Mouse (Mus musculus) E14TG2a.4 (cell line): ENCODE data around the gene Cse1l.

Source experiments
- H3K27me3 ChIP-seq: 2 replicates; pipeline ENCODE4 v1.6.1; 2014; ENCODE audit warnings: low read length, control low read depth; ENCODE audit not compliant: insufficient read depth
- H3K36me3 ChIP-seq: 2 replicates; pipeline ENCODE4 v1.6.1; 2014; ENCODE audit warnings: low read length, control low read depth; ENCODE audit not compliant: insufficient read depth
- H3K4me1 ChIP-seq: replicated peaks from 2 replicates; pipeline ENCODE4 v1.6.1; 2014; ENCODE audit warnings: low read depth, low read length, control low read depth
- H3K4me3 ChIP-seq: replicated peaks from 2 replicates; pipeline ENCODE4 v1.5.1; 2014; ENCODE audit warnings: mild to moderate bottlenecking, low read length
- H3K9me3 ChIP-seq: 2 replicates; pipeline ENCODE4 v1.6.1; 2014; ENCODE audit warnings: low read length, control low read depth
- CTCF ChIP-seq: conservative IDR thresholded peaks from 2 replicates; pipeline ENCODE4 v1.5.1; 2014; ENCODE audit warnings: low read length
- NANOG ChIP-seq: IDR thresholded peaks from 2 replicates; pipeline ENCODE4 v1.6.1; 2014; ENCODE audit warnings: borderline replicate concordance, low read length, mixed read lengths
- POU5F1 ChIP-seq: IDR thresholded peaks from 2 replicates; pipeline ENCODE4 v1.6.1; 2014; ENCODE audit warnings: low read length, borderline replicate concordance

The Cse1l gene

DNA sequence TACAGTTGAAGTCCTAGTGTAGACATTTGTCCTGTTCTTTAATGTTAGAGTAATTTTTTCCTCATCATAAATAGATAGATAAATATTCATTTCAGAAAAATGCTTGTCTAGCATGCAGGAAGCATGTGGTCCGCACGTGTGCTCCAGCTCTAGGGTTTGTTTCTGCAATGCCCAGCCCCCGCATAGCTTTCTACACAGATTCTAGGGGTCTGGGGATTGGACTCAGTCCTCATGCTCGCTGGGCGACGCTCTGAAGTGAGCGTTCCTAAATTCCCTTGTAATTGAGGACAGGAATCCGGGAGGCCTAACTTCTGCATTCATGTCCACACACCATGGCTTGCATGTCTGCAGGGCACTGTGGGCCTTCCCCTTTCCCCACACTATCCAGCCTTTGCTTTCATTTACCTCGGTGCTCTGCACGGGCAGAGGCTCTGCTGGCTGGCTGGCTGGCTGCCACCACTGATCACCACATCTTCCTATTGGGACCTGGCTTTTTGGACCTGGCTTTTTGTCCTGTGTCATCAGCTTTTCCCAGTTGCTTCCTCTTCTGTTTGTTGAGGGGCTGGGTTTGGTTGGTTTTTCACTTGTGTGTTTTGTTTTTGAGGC is 31.1 kb upstream of the Cse1l start:
- TF ChIP-seq NANOG (no peak), CTCF (no peak), POU5F1 (no peak)
- Histone ChIP-seq H3K9me3 (no peaks in the 10 kb centered on the region), H3K4me1 (0 out of 2 replicates have a peak, but pooled peaks cover 2% of the 10 kb centered on the region), H3K4me3 (no peak overlapping the region), H3K36me3 (peaks cover 79% of the 10 kb centered on the region), H3K27me3 (no peaks in the 10 kb centered on the region)

DNA sequence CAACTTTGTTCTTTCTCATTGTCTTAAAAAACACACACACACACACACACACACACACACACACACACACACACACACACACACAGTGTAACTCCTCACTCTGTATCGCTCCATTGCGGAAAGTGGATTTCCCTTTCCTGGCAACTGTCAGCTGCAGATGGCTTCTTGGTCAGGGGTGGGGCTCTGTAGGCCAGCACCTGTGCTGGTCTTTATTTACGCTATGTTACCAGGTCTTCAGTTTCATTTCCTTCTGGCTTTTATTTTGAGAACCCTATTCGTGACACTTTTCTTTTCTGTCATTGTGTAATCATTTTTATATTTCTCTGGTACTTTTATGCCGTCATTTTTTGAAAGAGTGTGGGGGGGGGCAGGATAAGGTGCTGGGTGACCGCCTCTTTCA is 30.3 kb upstream of the Cse1l start:
- peaks cover 73% of the 10 kb centered on the region for H3K36me3 ChIP-seq
- no peak overlapping the region for H3K4me3 ChIP-seq
- TF ChIP-seq CTCF (no peak), POU5F1 (no peak), NANOG (no peak)
- no peaks in the 10 kb centered on the region for H3K27me3 ChIP-seq
- H3K4me1 ChIP-seq: no peaks in the 10 kb centered on the region
- H3K9me3 ChIP-seq: no peaks in the 10 kb centered on the region

DNA sequence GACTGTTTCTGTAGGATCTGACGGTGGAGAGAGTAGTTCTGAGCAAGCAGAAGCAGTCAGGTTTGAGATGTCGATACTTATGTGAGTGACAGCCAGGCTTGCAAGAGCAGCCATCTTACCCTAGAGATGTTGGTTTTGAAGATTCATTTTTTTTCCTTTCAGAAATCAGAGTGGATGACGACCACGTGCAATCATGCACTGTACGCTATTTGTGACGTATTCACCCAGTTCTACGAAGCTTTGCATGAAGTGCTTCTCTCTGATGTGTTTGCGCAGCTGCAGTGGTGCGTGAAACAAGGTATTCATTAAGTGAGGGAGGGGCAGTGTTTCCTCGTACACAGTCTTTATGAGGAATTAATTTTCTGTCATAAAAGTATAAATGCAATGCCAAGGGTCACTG is 29.5 kb upstream of the Cse1l start:
- TF ChIP-seq NANOG (no peak), CTCF (no peak), POU5F1 (no peak)

DNA sequence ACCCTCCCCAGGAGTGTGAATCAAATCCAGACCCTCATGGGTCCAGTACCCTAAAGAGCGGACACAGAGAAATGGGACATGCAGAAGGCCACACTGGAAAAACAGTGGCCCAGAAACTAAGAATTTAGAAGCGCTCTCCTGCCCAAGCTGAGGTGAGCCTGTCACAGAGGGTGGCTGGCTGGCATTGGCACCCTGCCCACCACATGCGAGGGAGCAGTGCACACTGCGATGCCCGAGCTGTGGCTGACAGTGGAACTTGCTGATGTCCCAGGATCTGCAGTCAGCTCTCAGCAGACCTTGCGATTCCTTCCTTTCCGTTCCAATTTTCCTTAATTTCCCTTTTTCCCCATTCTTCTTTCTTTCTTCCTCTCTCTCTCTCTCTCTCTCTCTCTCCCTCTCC is 20.8 kb upstream of the Cse1l start:
- no peaks in the 10 kb centered on the region for H3K9me3 ChIP-seq
- no peak for TF ChIP-seq CTCF
- TF ChIP-seq NANOG: no peak
- TF ChIP-seq POU5F1: no peak
- peaks cover 20% of the 10 kb centered on the region for H3K4me1 ChIP-seq
- no peak overlapping the region for H3K4me3 ChIP-seq
- no peaks in the 10 kb centered on the region for H3K27me3 ChIP-seq
- peaks cover 53% of the 10 kb centered on the region for H3K36me3 ChIP-seq

More for the DNA sequence above, 29.5 kb upstream of the Cse1l start:
- H3K4me1 ChIP-seq: no peaks in the 10 kb centered on the region
- no peak overlapping the region for H3K4me3 ChIP-seq
- peaks cover 73% of the 10 kb centered on the region for H3K36me3 ChIP-seq
- H3K27me3 ChIP-seq: no peaks in the 10 kb centered on the region
- H3K9me3 ChIP-seq: no peaks in the 10 kb centered on the region

DNA sequence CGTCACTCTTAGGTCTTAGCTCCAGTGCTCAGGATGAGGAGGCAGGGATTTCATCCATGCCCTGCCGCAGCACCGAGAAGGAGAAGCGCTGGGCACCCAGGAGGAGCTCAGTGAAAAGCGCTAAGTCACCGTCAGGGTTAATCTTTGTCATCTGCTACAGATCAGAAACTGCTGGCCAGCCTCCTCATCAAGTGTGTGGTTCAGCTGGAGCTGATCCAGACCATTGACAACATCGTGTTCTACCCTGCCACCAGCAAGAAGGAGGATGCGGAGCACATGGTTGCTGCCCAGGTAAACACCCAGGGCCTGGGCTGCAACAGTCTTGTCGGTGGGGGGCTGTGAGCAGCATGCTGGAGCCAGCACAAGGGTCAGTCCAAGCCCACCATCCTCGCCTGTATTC is 20.2 kb upstream of the Cse1l start:
- peaks cover 57% of the 10 kb centered on the region for H3K36me3 ChIP-seq
- H3K4me1 ChIP-seq: peaks cover 26% of the 10 kb centered on the region
- no peaks in the 10 kb centered on the region for H3K9me3 ChIP-seq
- no peak overlapping the region for H3K4me3 ChIP-seq
- no peaks in the 10 kb centered on the region for H3K27me3 ChIP-seq
- TF ChIP-seq CTCF (no peak), POU5F1 (no peak), NANOG (no peak)

- Histone ChIP-seq H3K4me3 (no peak overlapping the region), H3K4me1 (peaks cover 32% of the 10 kb centered on the region), H3K27me3 (no peaks in the 10 kb centered on the region), H3K9me3 (no peaks in the 10 kb centered on the region), H3K36me3 (peaks cover 56% of the 10 kb centered on the region)
- TF ChIP-seq CTCF (no peak), NANOG (no peak), POU5F1 (no peak)
Measured at GRCm38 (mm10) chr2:166886231-166886630, 19.6 kb upstream of the Cse1l start.

DNA sequence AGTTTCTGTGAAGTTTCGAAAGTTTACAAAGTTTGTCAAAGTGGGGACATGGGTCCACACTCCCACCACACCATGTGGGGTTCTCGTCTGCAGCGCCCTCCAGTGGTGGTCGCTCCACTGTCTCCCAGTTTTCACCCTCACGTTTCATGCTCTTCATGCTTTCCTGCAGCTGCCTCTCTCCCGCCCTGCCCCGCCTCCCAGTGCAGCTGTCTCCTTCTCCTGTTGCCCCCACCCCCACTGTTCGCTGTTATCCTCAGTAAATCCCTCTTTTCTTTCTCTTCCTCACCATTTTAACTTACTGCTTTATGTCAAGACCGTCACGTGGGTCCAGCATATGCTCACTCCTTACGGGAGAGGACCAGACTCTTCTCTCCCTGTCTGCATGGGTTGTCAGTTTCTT is 18.0 kb upstream of the Cse1l start:
- Histone ChIP-seq H3K4me3 (no peak overlapping the region), H3K4me1 (peaks cover 46% of the 10 kb centered on the region), H3K36me3 (peaks cover 60% of the 10 kb centered on the region), H3K27me3 (no peaks in the 10 kb centered on the region), H3K9me3 (no peaks in the 10 kb centered on the region)
- TF ChIP-seq POU5F1 (no peak), CTCF (peak; percentile 38)

DNA sequence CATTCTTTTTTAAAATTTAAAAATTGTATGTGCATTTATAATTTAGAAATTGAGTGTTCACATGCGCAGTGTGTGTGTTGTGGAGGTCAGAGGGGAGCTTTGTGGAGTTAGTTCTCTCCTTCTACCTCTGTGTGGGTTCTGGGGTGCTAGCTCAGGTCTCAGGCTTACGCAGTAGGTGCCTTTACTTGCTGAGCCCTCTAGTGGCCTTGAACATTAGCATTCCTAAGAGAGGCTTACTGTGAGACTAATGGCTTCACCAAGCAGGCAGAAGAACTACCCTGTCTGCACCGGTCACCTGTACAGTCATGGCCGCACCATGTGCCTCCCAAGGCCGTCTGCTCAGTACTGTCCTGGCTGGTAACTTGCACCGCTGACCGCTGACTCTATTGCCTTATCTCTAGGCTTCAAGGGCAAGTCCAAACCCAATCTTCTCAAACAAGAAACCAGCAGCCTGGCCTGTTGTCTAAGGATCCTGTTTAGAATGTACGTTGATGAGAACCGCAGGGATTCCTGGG is 14.4 kb upstream of the Cse1l start:
- Histone ChIP-seq H3K36me3 (peaks cover 67% of the 10 kb centered on the region), H3K9me3 (no peaks in the 10 kb centered on the region), H3K27me3 (no peaks in the 10 kb centered on the region), H3K4me3 (peak overlapping the region; percentile 20; the same call in 1 of the 2 replicates), H3K4me1 (peaks cover 46% of the 10 kb centered on the region)
- no peak; the same call in 1 of the 2 replicates for TF ChIP-seq CTCF
- TF ChIP-seq NANOG: peak; percentile 25; the same call in 1 of the 2 replicates
